Mouse (Mus musculus): ENCODE measurements around the gene Bbx. TPM values are rescaled to one million over a fixed set of nuclear protein-coding genes. Genes with fewer than 3 reads are reported as not detected.

The Bbx gene
- total and polyA plus RNA-seq, 3 experiments: 20.6 to 26.2 (median 21.6) TPM

GRCm38 (mm10) chr16:50185041-50185440 lies 247.1 kb downstream of the Bbx start:
- H3K9me3 ChIP-seq (replicated peaks; ENCODE audit: low read length): no peaks in the 10 kb centered on the region
- DNase-seq (ENCODE audit: extremely low read depth): no peak
- H3K4me2 ChIP-seq (ENCODE audit: insufficient read depth, low read depth, poor library complexity, severe bottlenecking): no peak overlapping the region
- dilution Hi-C loops (cut with MboI; ENCODE audit: extremely low pct_ligation_motif_present, extremely low pct_unique_long_range_greater_than_20kb, low sequenced_read_pairs): no loop called here
- in situ Hi-C loops (cut with MboI; ENCODE audit: low pct_ligation_motif_present, low pct_unique_long_range_greater_than_20kb, low sequenced_read_pairs): no loop called here
- no peak overlapping the region for H3K27ac ChIP-seq (ENCODE audit: insufficient read depth, low read depth)
- H3K9ac ChIP-seq (ENCODE audit: insufficient read depth, low read depth): no peak overlapping the region
- peaks cover 6 to 24% of the 10 kb centered on the region in 2 experiments for H3K4me1 ChIP-seq (ENCODE audit: control insufficient read depth in 1 of 2, insufficient read depth in 2 of 2)
- H3K79me2 ChIP-seq (replicated peaks; ENCODE audit: control insufficient read depth, extremely low read depth, insufficient read depth, poor library complexity, severe bottlenecking): no peaks in the 10 kb centered on the region
- TF ChIP-seq CTCF (conservative IDR thresholded peaks at IDR 0.05 in 1 of 2, IDR thresholded peaks at IDR 0.05 in 1 of 2; ENCODE audit: low read depth in 2 of 2, low read length in 2 of 2): no peak
- no peak for TF ChIP-seq ZNF384 (IDR thresholded peaks at IDR 0.05; ENCODE audit: low read depth, low read length)
- TF ChIP-seq JUN (IDR thresholded peaks at IDR 0.05; ENCODE audit: insufficient read depth, low read depth, low read length): no peak
- no peak for TF ChIP-seq BHLHE40 (IDR thresholded peaks at IDR 0.05; ENCODE audit: low read depth, low read length)
- no peak for TF ChIP-seq MAFK (IDR thresholded peaks at IDR 0.05; ENCODE audit: insufficient replicate concordance, low read length)
- TF ChIP-seq USF2 (conservative IDR thresholded peaks at IDR 0.05; ENCODE audit: low read depth, low read length): no peak
- TF ChIP-seq MXI1 (IDR thresholded peaks at IDR 0.05; ENCODE audit: low read depth, low read length): no peak
- H3K4me3 ChIP-seq (replicated peaks in 1 of 3; ENCODE audit: low read depth in 2 of 3, low read length in 2 of 3, poor library complexity in 1 of 3): no peak overlapping the region
- H3K36me3 ChIP-seq (replicated peaks in 1 of 2; ENCODE audit: control insufficient read depth in 1 of 2, insufficient read depth in 1 of 2, low read length in 1 of 2): no peaks in the 10 kb centered on the region
- no peaks in the 10 kb centered on the region for H3K27me3 ChIP-seq (replicated peaks)

GRCm38 (mm10) chr16:50182988-50183387 lies 249.2 kb downstream of the Bbx start:
- Histone ChIP-seq H3K27me3 (replicated peaks) (no peaks in the 10 kb centered on the region), H3K27ac (ENCODE audit: insufficient read depth, low read depth) (no peak overlapping the region), H3K9me3 (replicated peaks; ENCODE audit: low read length) (no peaks in the 10 kb centered on the region), H3K79me2 (replicated peaks; ENCODE audit: control insufficient read depth, extremely low read depth, insufficient read depth, poor library complexity, severe bottlenecking) (no peaks in the 10 kb centered on the region), H3K4me1 (ENCODE audit: control insufficient read depth in 1 of 2, insufficient read depth in 2 of 2) (peaks cover 6 to 11% of the 10 kb centered on the region in 2 experiments), H3K9ac (ENCODE audit: insufficient read depth, low read depth) (no peak overlapping the region), H3K4me2 (ENCODE audit: insufficient read depth, low read depth, poor library complexity, severe bottlenecking) (no peak overlapping the region), H3K4me3 (replicated peaks in 1 of 3; ENCODE audit: low read depth in 2 of 3, low read length in 2 of 3, poor library complexity in 1 of 3) (no peak overlapping the region), H3K36me3 (replicated peaks in 1 of 2; ENCODE audit: control insufficient read depth in 1 of 2, insufficient read depth in 1 of 2, low read length in 1 of 2) (no peaks in the 10 kb centered on the region)
- dilution Hi-C loops (cut with MboI; ENCODE audit: extremely low pct_ligation_motif_present, extremely low pct_unique_long_range_greater_than_20kb, low sequenced_read_pairs) (no loop called here), in situ Hi-C loops (cut with MboI; ENCODE audit: low pct_ligation_motif_present, low pct_unique_long_range_greater_than_20kb, low sequenced_read_pairs) (no loop called here)
- TF ChIP-seq GABPA (IDR thresholded peaks at IDR 0.05; ENCODE audit: insufficient replicate concordance, low read depth, low read length) (no peak), BHLHE40 (IDR thresholded peaks at IDR 0.05; ENCODE audit: low read depth, low read length) (no peak), MAX (IDR thresholded peaks at IDR 0.05; ENCODE audit: low read length) (no peak), PAX5 (IDR thresholded peaks at IDR 0.05; ENCODE audit: low read length) (no peak), CTCF (conservative IDR thresholded peaks at IDR 0.05 in 1 of 2, IDR thresholded peaks at IDR 0.05 in 1 of 2; ENCODE audit: low read depth in 2 of 2, low read length in 2 of 2) (no peak), NRF1 (IDR thresholded peaks at IDR 0.05; ENCODE audit: low read depth, low read length) (no peak), E2F4 (IDR thresholded peaks at IDR 0.05; ENCODE audit: insufficient replicate concordance, low read depth, low read length) (no peak), ZKSCAN1 (IDR thresholded peaks at IDR 0.05; ENCODE audit: borderline replicate concordance, low read depth, low read length) (no peak), HCFC1 (IDR thresholded peaks at IDR 0.05; ENCODE audit: low read depth, low read length) (no peak), USF2 (conservative IDR thresholded peaks at IDR 0.05; ENCODE audit: low read depth, low read length) (no peak), RAD21 (IDR thresholded peaks at IDR 0.05; ENCODE audit: low read depth, low read length) (no peak), JUND (conservative IDR thresholded peaks at IDR 0.05; ENCODE audit: low read depth, low read length) (no peak), TBP (conservative IDR thresholded peaks at IDR 0.05; ENCODE audit: low read depth, low read length) (no peak), ETS1 (conservative IDR thresholded peaks at IDR 0.05; ENCODE audit: low read depth, low read length) (no peak), SMC3 (IDR thresholded peaks at IDR 0.05; ENCODE audit: low read depth, low read length) (no peak), SIN3A (IDR thresholded peaks at IDR 0.05; ENCODE audit: low read length) (no peak), MAFK (IDR thresholded peaks at IDR 0.05; ENCODE audit: insufficient replicate concordance, low read length) (no peak), JUN (IDR thresholded peaks at IDR 0.05; ENCODE audit: insufficient read depth, low read depth, low read length) (no peak)
- DNase-seq (ENCODE audit: extremely low read depth): no peak
